Mouse (Mus musculus) spleen, adult 2 months (tissue): ENCODE results near the gene Mcrs1. TPM values are rescaled to one million over a fixed set of nuclear protein-coding genes. Genes with fewer than 3 reads are reported as not detected.
"Not testable (repeated sequence)": the region's sequence is repeated elsewhere in the genome, so short reads cannot be mapped to it uniquely, and the experiment has no call there.

Experiments
- DNase-seq, 2 experiments: peaks; one replicate each; pipeline versions ENCODE4 v3.0.0 to v3.0.0-alpha.2; 2012 to 2021; ENCODE audit warnings: low spot score in 2 of 2, low read depth in 1 of 2
- H3K27ac ChIP-seq: fragments of 200-500 bp; 2 replicates; pipeline ENCODE4 v1.5.1; 2012; ENCODE audit warnings: low read length, inconsistent platforms; ENCODE audit not compliant: insufficient read depth
- H3K27me3 ChIP-seq: fragments of 200-500 bp; 2 replicates; pipeline ENCODE4 v1.6.1; 2012; ENCODE audit warnings: mild to moderate bottlenecking, moderate library complexity, low read length, inconsistent platforms; ENCODE audit not compliant: control insufficient read depth, insufficient read depth
- H3K36me3 ChIP-seq: fragments of 200-500 bp; 2 replicates; pipeline ENCODE4 v1.6.1; 2012; ENCODE audit warnings: mild to moderate bottlenecking, low read length, inconsistent platforms; ENCODE audit not compliant: control insufficient read depth, insufficient read depth
- H3K4me1 ChIP-seq: fragments of 200-500 bp; 2 replicates; pipeline ENCODE4 v1.6.1; 2011; ENCODE audit warnings: inconsistent platforms; ENCODE audit not compliant: control insufficient read depth, insufficient read depth, insufficient read length
- H3K4me3 ChIP-seq: fragments of 200-500 bp; 2 replicates; pipeline ENCODE4 v1.5.1; 2011; ENCODE audit warnings: mild to moderate bottlenecking, inconsistent platforms; ENCODE audit not compliant: insufficient read depth, insufficient read length; ENCODE audit errors: extremely low read depth
- CTCF ChIP-seq: fragments of 200-500 bp; IDR thresholded peaks from 2 replicates; pipeline ENCODE4 v1.5.1; 2011; ENCODE audit warnings: mild to moderate bottlenecking, inconsistent platforms; ENCODE audit not compliant: insufficient read depth, insufficient read length, insufficient replicate concordance; ENCODE audit errors: extremely low read depth
- POLR2A ChIP-seq: fragments of 200-500 bp; IDR thresholded peaks from 2 replicates; pipeline ENCODE4 v1.6.1; 2011; ENCODE audit warnings: low read depth, low read length, inconsistent platforms
- WGBS: fragments of 180-500 bp; shearing (Covaris S2); methylation state at CpG from one replicate; pipeline ENCODE4 v1.1.7; 2018; 5-methylcytosine and 5-hydroxymethylcytosine counted together
- polyA plus RNA-seq: library from polyadenylated mRNA; depleted of rRNA; stranded (reverse); fragments of >200 nt; gene quantifications from 2 replicates; pipeline ENCODE4 v1.2.3, GENCODE M21; 2012

Gene Mcrs1
- polyA plus RNA-seq, 1 experiment = 48.5 TPM

- Histone ChIP-seq H3K27ac (no peak overlapping the region), H3K27me3 (no peaks in the 10 kb centered on the region), H3K4me3 (no peak overlapping the region), H3K4me1 (no peaks in the 10 kb centered on the region; the same call in 1 of the 2 replicates), H3K36me3 (no peaks in the 10 kb centered on the region)
- no peak for TF ChIP-seq POLR2A
- TF ChIP-seq CTCF = no peak
- 84% methylated on average over 10 of the region's 10 CpGs for WGBS
- no peak for DNase-seq
Measured at GRCm38 (mm10) chr15:99262702-99263101, 10.9 kb upstream of the Mcrs1 start.

GRCm38 (mm10) chr15:99259730-99260252, 8.0 kb upstream of the Mcrs1 start:
- H3K27ac ChIP-seq = no peak overlapping the region
- peaks cover under 1% of the 10 kb centered on the region; the same call in 1 of the 2 replicates for H3K4me1 ChIP-seq
- H3K27me3 ChIP-seq = no peaks in the 10 kb centered on the region
- no peak for TF ChIP-seq POLR2A
- no peak for TF ChIP-seq CTCF
- H3K4me3 ChIP-seq = no peak overlapping the region
- WGBS = 8% methylated on average over 6 of the region's 10 CpGs
- no peaks in the 10 kb centered on the region for H3K36me3 ChIP-seq
- DNase-seq = peak; percentile 34 to 65

GRCm38 (mm10) chr15:99259167-99259729, 7.5 kb upstream of the Mcrs1 start:
- TF ChIP-seq CTCF (no peak), POLR2A (no peak)
- 64% methylated on average over 8 of the region's 8 CpGs for WGBS

GRCm38 (mm10) chr15:99255241-99255749, 3.5 kb upstream of the Mcrs1 start:
- peaks cover 8% of the 10 kb centered on the region; the same call in 1 of the 2 replicates for H3K4me1 ChIP-seq
- no peak for TF ChIP-seq POLR2A
- no peak for TF ChIP-seq CTCF
- DNase-seq = no peak

More at GRCm38 (mm10) chr15:99259167-99259729, 7.5 kb upstream of the Mcrs1 start:
- Histone ChIP-seq H3K4me3 (no peak overlapping the region), H3K4me1 (peaks cover 6% of the 10 kb centered on the region; the same call in 1 of the 2 replicates), H3K27ac (no peak overlapping the region), H3K27me3 (no peaks in the 10 kb centered on the region), H3K36me3 (no peaks in the 10 kb centered on the region)
- no peak for DNase-seq

GRCm38 (mm10) chr15:99254477-99255005, 2.8 kb upstream of the Mcrs1 start:
- WGBS = 47% methylated on average over 2 of the region's 2 CpGs
- Histone ChIP-seq H3K4me1 (peaks cover 8% of the 10 kb centered on the region; the same call in 1 of the 2 replicates), H3K27me3 (no peaks in the 10 kb centered on the region), H3K4me3 (no peak overlapping the region), H3K36me3 (no peaks in the 10 kb centered on the region), H3K27ac (no peak overlapping the region)
- no peak for DNase-seq
- TF ChIP-seq CTCF = no peak
- no peak for TF ChIP-seq POLR2A

More at GRCm38 (mm10) chr15:99255241-99255749, 3.5 kb upstream of the Mcrs1 start:
- Histone ChIP-seq H3K4me3 (no peak overlapping the region), H3K27ac (no peak overlapping the region), H3K27me3 (no peaks in the 10 kb centered on the region), H3K36me3 (no peaks in the 10 kb centered on the region)
- WGBS = 62% methylated on average over 6 of the region's 6 CpGs

GRCm38 (mm10) chr15:99253772-99254171, 2.0 kb upstream of the Mcrs1 start:
- no peaks in the 10 kb centered on the region for H3K27me3 ChIP-seq
- no peak overlapping the region for H3K27ac ChIP-seq
- H3K36me3 ChIP-seq = peaks cover 2% of the 10 kb centered on the region; the same call in 1 of the 2 replicates
- no peak for TF ChIP-seq POLR2A
- TF ChIP-seq CTCF = no peak
- no peak for DNase-seq
- peaks cover 8% of the 10 kb centered on the region; the same call in 1 of the 2 replicates for H3K4me1 ChIP-seq
- no peak overlapping the region for H3K4me3 ChIP-seq
- WGBS = 39% methylated on average over 6 of the region's 6 CpGs

GRCm38 (mm10) chr15:99253175-99253479, 1.4 kb upstream of the Mcrs1 start:
- WGBS = 44% methylated on average over 2 of the region's 2 CpGs
- H3K4me1 ChIP-seq, H3K27ac ChIP-seq, H3K4me3 ChIP-seq, DNase-seq, H3K27me3 ChIP-seq, H3K36me3 ChIP-seq: not testable (repeated sequence)
